Mouse (Mus musculus) cerebellum, adult 2 months (tissue): ENCODE data around the gene Fam124a.

Source experiments
- CTCF ChIP-seq: fragments of 200-500 bp; IDR thresholded peaks from 2 replicates; pipeline ENCODE4 v1.5.1; 2011; ENCODE audit warnings: low read depth, mild to moderate bottlenecking, control low read depth, low read length, moderate library complexity, borderline replicate concordance; ENCODE audit not compliant: insufficient read depth
- POLR2A ChIP-seq: fragments of 200-500 bp; IDR thresholded peaks from 2 replicates; pipeline ENCODE4 v1.6.1; 2011; ENCODE audit warnings: low read length, control low read depth, borderline replicate concordance; ENCODE audit not compliant: insufficient read depth

DNA sequence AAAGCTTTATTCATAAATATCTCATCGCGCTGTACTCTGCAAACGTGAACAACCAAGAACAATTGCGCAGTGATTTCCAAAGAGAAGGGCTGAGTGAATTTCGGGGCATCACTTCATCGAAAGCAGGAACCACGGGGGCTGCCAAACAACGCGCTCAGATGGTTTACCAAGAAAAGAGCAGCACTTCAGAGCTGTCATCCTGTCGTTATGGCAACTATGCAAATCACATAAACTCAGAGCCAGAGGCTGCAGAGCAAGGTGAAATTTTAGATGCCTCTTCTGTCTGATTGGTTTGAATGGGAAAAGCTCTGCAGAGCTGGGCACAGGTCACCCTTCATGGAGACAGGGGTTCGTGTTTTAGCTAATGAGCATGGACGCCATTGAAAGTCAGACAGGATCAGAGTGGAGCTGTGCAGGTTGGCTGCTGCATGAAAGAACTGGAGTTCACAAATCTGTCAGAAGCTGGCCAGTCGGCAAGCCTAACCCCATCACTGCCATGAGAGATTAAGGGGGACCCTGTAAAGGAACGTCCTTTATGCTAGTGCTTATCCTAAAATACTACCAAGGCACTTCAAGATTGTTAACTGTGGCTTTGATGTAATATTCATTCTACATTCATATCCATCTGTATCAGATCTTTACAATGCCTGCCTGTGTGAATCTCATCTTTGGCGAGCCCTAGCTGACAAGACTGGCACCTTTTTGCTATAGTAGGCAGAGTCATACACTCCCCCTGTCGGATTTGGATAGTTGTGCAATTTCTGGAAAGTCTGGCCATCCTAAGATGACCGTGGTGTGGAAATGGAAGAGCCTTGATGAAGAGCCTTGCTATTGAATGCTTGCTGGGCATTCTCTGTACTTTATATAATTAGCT lies 6.6 kb downstream of the Fam124a start:
- TF ChIP-seq CTCF (peak; percentile 28; the same call in 1 of the 2 replicates), POLR2A (no peak)
